Mouse (Mus musculus) MEL (cell line): ENCODE data around the gene D430042O09Rik. TPM values are rescaled to one million over a fixed set of nuclear protein-coding genes. Genes with fewer than 3 reads are reported as not detected.

Source experiments
- DNase-seq: peaks from one replicate; pipeline ENCODE4 v3.0.0; 2011; ENCODE audit warnings: low read depth, low spot score
- H3K27ac ChIP-seq: 2 replicates; pipeline ENCODE4 v1.5.1; 2012; ENCODE audit warnings: low read depth, mild to moderate bottlenecking, control low read depth, low read length, moderate library complexity; ENCODE audit not compliant: control insufficient read depth
- H3K27me3 ChIP-seq, 2 experiments: fragments of 150-350 bp in 1 of 2; sonication (generic) in 1 of 2; 2 replicates each; pipeline ENCODE4 v1.6.1; 2012; ENCODE audit warnings: low read length in 2 of 2, mild to moderate bottlenecking in 2 of 2, improper control_type of control experiment in 1 of 2, moderate library complexity in 1 of 2; ENCODE audit not compliant: insufficient read depth in 2 of 2, control insufficient read depth in 1 of 2
- H3K36me3 ChIP-seq, 2 experiments: 2 replicates each; pipeline ENCODE4 v1.6.1; 2012 to 2014; ENCODE audit warnings: low read length in 2 of 2, improper control_type of control experiment in 1 of 2, inconsistent platforms in 1 of 2, mild to moderate bottlenecking in 1 of 2; ENCODE audit not compliant: insufficient read depth in 2 of 2, control insufficient read depth in 1 of 2
- H3K4me1 ChIP-seq, 2 experiments: fragments of 150-350 bp in 1 of 2; sonication (generic) in 1 of 2; 2 replicates each; pipeline ENCODE4 v1.6.1; 2012; ENCODE audit warnings: low read length in 2 of 2, improper control_type of control experiment in 1 of 2, mild to moderate bottlenecking in 1 of 2; ENCODE audit not compliant: insufficient read depth in 2 of 2, control insufficient read depth in 1 of 2
- H3K4me3 ChIP-seq, 2 experiments: fragments of 150-350 bp in 1 of 2; sonication (generic) in 1 of 2; 2 replicates each; pipeline ENCODE4 v1.5.1; 2012; ENCODE audit warnings: low read depth in 2 of 2, low read length in 2 of 2, mild to moderate bottlenecking in 2 of 2, moderate library complexity in 2 of 2, control low read depth in 1 of 2, improper control_type of control experiment in 1 of 2; ENCODE audit not compliant: control insufficient read depth in 1 of 2, insufficient read depth in 1 of 2
- H3K79me2 ChIP-seq: 2 replicates; pipeline ENCODE4 v1.6.1; 2012; ENCODE audit warnings: mild to moderate bottlenecking, low read length, moderate library complexity; ENCODE audit not compliant: control insufficient read depth, poor library complexity, insufficient read depth
- H3K9ac ChIP-seq: 2 replicates; pipeline ENCODE4 v1.6.1; 2012; ENCODE audit warnings: low read depth, mild to moderate bottlenecking, control low read depth, low read length, moderate library complexity; ENCODE audit not compliant: control insufficient read depth, poor library complexity, severe bottlenecking
- H3K9me3 ChIP-seq: fragments of 150-350 bp; sonication (generic); replicated peaks from 2 replicates; pipeline ENCODE4 v1.6.1; 2012; ENCODE audit warnings: mild to moderate bottlenecking, low read length, improper control_type of control experiment, moderate library complexity; ENCODE audit not compliant: insufficient read depth
- BHLHE40 ChIP-seq: IDR thresholded peaks from 2 replicates; pipeline ENCODE4 v1.6.1; 2012; ENCODE audit warnings: low read depth, mild to moderate bottlenecking, inconsistent platforms, low read length, improper control_type of control experiment, borderline replicate concordance
- CHD1 ChIP-seq: IDR thresholded peaks from 2 replicates; pipeline ENCODE4 v1.6.1; 2012; ENCODE audit warnings: low read depth, mild to moderate bottlenecking, inconsistent platforms, low read length, improper control_type of control experiment
- CHD2 ChIP-seq: IDR thresholded peaks from 2 replicates; pipeline ENCODE4 v1.6.1; 2011; ENCODE audit warnings: low read length, improper control_type of control experiment
- E2F4 ChIP-seq: IDR thresholded peaks from 2 replicates; pipeline ENCODE4 v1.6.1; 2011; ENCODE audit warnings: low read depth, low read length, improper control_type of control experiment, borderline replicate concordance
- KAT2A ChIP-seq: conservative IDR thresholded peaks from 2 replicates; pipeline ENCODE4 v1.6.1; 2012; ENCODE audit warnings: low read depth, low read length, improper control_type of control experiment, inconsistent platforms
- MAX ChIP-seq: IDR thresholded peaks from 2 replicates; pipeline ENCODE4 v1.6.1; 2011; ENCODE audit warnings: low read length, improper control_type of control experiment
- MXI1 ChIP-seq: IDR thresholded peaks from 2 replicates; pipeline ENCODE4 v1.6.1; 2011; ENCODE audit warnings: mild to moderate bottlenecking, low read depth, low read length, improper control_type of control experiment
- NRF1 ChIP-seq: IDR thresholded peaks from 2 replicates; pipeline ENCODE4 v1.6.1; 2014; ENCODE audit warnings: low read depth, mild to moderate bottlenecking, inconsistent platforms, low read length, improper control_type of control experiment, moderate library complexity; ENCODE audit not compliant: poor library complexity, insufficient read depth, severe bottlenecking
- POLR2AphosphoS2 ChIP-seq: IDR thresholded peaks from 2 replicates; pipeline ENCODE4 v1.6.1; 2011; ENCODE audit warnings: low read length, improper control_type of control experiment
- RAD21 ChIP-seq: IDR thresholded peaks from 2 replicates; pipeline ENCODE4 v1.6.1; 2011; ENCODE audit warnings: mild to moderate bottlenecking, low read depth, low read length, improper control_type of control experiment
- SIN3A ChIP-seq: IDR thresholded peaks from 2 replicates; pipeline ENCODE4 v1.6.1; 2012; ENCODE audit warnings: low read length, improper control_type of control experiment, inconsistent platforms
- TAL1 ChIP-seq: IDR thresholded peaks from 2 replicates; pipeline ENCODE4 v1.6.1; 2012; ENCODE audit warnings: mild to moderate bottlenecking, inconsistent platforms, low read length, moderate library complexity, mixed read lengths
- TBP ChIP-seq: IDR thresholded peaks from 2 replicates; pipeline ENCODE4 v1.8.0; 2011; ENCODE audit warnings: low read depth, low read length, improper control_type of control experiment
- UBTF ChIP-seq: IDR thresholded peaks from 2 replicates; pipeline ENCODE4 v1.6.1; 2012; ENCODE audit warnings: low read depth, mild to moderate bottlenecking, inconsistent platforms, low read length, improper control_type of control experiment, moderate library complexity, borderline replicate concordance; ENCODE audit not compliant: insufficient read depth
- ZC3H11A ChIP-seq: IDR thresholded peaks from 2 replicates; pipeline ENCODE4 v1.6.1; 2012; ENCODE audit warnings: low read depth, mild to moderate bottlenecking, inconsistent platforms, low read length, improper control_type of control experiment
- ZKSCAN1 ChIP-seq: IDR thresholded peaks from 2 replicates; pipeline ENCODE4 v1.6.1; 2012; ENCODE audit warnings: low read depth, mild to moderate bottlenecking, inconsistent platforms, low read length, improper control_type of control experiment, moderate library complexity
- ZMIZ1 ChIP-seq: IDR thresholded peaks from 2 replicates; pipeline ENCODE4 v1.6.1; 2012; ENCODE audit warnings: low read depth, mild to moderate bottlenecking, inconsistent platforms, low read length, improper control_type of control experiment, moderate library complexity
- polyA plus RNA-seq, 2 experiments: library from polyadenylated mRNA; stranded (reverse) in 1 of 2; unstranded in 1 of 2; fragments of >175 nt in 1 of 2; fragments of >200 nt in 1 of 2; gene quantifications; 2 replicates each; pipeline versions ENCODE4 v1.2.1 to v1.2.4; 2012; ENCODE audit warnings: low replicate concordance in 2 of 2, low read depth in 1 of 2; ENCODE audit not compliant: insufficient read length in 2 of 2, insufficient read depth in 1 of 2, missing spikeins in 1 of 2
- total RNA-seq: library from RNA; depleted of rRNA; stranded (reverse); fragments of 300-350 nt; gene quantifications from 2 replicates; pipeline ENCODE4 v1.2.3, GENCODE M21; 2012

D430042O09Rik gene
- total and polyA plus RNA-seq, 3 experiments = 6.2 to 12.8 TPM; not detected in 1

DNA sequence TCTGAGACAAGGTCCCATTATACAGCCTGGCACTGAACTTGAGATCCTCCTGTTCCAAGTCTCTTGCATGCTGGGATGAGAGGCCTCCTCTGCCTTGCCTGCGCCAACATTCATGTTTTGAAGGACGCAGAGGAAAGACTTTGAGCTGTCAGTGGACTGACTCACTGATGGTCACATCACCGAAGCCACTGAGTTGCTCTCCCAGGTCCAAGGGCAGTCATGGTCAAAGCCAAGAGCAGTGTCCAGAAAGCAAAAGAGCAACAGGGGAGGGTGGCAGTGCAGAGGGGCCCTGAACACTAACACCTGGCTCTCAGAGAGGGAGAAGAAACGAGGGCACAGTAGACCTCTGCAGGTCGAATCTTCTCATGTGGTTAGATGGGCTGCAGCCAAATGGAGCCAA is 185.9 kb downstream of the D430042O09Rik start:
- no peak overlapping the region for H3K4me3 ChIP-seq
- no peak overlapping the region for H3K9ac ChIP-seq

DNA sequence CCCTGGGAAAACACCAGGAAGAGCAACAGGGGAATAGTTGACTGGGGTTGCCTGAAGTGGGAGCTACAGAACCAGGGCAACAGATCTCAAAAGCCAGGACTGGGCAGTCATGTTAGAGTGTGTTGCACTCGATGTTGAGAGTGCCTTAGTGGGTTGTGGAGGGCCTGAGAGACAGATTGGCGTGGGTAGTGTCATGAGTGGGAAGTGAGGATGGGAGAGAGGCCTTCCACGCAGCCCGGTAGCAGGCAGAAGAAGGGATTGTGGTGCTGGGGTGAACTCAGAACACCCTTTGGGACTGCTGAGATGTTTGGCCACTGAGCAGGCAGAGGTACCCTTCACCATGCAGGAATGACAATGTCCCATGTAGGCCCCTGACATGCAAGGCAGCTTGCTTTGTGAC is 189.4 kb downstream of the D430042O09Rik start:
- Histone ChIP-seq H3K79me2 (no peaks in the 10 kb centered on the region), H3K4me1 (no peaks in the 10 kb centered on the region), H3K4me3 (no peak overlapping the region), H3K9ac (no peak overlapping the region), H3K36me3 (no peaks in the 10 kb centered on the region), H3K9me3 (no peaks in the 10 kb centered on the region), H3K27ac (no peak overlapping the region), H3K27me3 (peaks cover 0 to 2% of the 10 kb centered on the region in 2 experiments; a peak in 2 of 4 replicates)
- DNase-seq = no peak
- TF ChIP-seq KAT2A (no peak), ZC3H11A (no peak), UBTF (no peak), NRF1 (no peak), RAD21 (no peak), CHD2 (no peak), MXI1 (no peak), POLR2AphosphoS2 (no peak), ZKSCAN1 (no peak), ZMIZ1 (no peak), TAL1 (no peak), BHLHE40 (no peak)

More for the DNA sequence above, 185.9 kb downstream of the D430042O09Rik start:
- Histone ChIP-seq H3K27me3 (peaks cover 0 to 2% of the 10 kb centered on the region in 2 experiments; a peak in 3 of 4 replicates), H3K27ac (no peak overlapping the region), H3K79me2 (no peaks in the 10 kb centered on the region), H3K4me1 (no peaks in the 10 kb centered on the region), H3K9me3 (no peaks in the 10 kb centered on the region), H3K36me3 (no peaks in the 10 kb centered on the region)
- TF ChIP-seq SIN3A = no peak
- TF ChIP-seq TBP = no peak
- TF ChIP-seq MAX = no peak
- no peak for TF ChIP-seq E2F4
- TF ChIP-seq UBTF = no peak
- TF ChIP-seq CHD1 = no peak
- no peak for DNase-seq
